Mouse (Mus musculus) heart, postnatal 0 days (tissue): ENCODE results near the gene Rbms1.

Experiments used
- CTCF ChIP-seq: IDR thresholded peaks from 2 replicates; pipeline ENCODE4 v1.5.1; 2016; ENCODE audit warnings: antibody characterized with exemption, control low read depth, low read depth
- EP300 ChIP-seq: IDR thresholded peaks from 2 replicates; pipeline ENCODE4 v1.6.1; 2016; ENCODE audit warnings: antibody characterized with exemption, low read depth

DNA sequence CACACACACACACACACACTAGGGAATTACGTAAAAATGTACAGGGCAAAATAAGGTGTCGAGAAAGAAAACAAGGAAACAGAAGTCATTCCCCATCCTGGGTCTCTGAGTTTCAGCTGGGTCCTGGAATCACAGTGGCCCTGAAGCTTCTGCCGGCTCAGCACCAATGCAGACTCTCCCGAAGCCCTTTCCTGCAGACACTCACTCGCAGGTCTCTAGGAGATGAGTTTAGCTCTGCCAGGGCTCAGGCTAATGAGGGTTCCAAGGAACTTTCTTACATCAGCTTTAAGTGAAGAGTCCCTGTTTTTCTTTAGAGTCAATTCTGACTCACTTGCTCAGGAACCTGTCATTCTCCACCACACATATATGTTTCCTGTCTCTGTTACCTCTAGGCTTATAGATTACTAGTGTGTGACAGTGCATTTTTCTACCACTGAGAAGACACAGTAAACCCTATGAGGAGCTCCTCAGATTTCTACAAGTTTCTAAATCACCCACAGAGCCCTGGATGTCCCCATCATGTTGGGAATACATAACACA, 98.7 kb downstream of the Rbms1 start:
- TF ChIP-seq CTCF (no peak), EP300 (no peak)
